Mouse (Mus musculus): ENCODE data around the gene Nup62.

DNA sequence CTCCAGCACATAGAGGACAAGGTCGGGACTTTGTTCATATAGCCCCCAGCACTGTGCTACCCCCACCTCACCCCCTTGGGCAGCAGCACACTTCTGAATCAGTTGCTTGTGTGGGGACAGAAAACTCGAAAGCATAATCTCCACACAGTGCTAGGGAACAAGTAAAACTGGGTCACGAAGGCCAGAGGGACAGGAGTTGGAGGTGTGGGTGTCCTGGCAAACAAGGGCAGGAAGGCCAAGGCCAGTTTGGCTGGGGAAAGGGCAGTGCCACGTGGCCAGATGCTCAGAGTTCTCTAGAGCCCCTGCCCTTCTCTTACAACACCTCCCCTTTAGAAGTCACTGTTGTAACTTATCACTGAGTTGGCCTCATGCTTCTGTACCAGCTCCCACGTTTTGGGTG is 4.0 kb downstream of the Nup62 start:
- TF ChIP-seq CTCF (IDR thresholded peaks at IDR 0.05) (no peak), POLR2A (IDR thresholded peaks at IDR 0.05; ENCODE audit: insufficient read depth, low read depth, low read length) (no peak)

Measured in heart, adult 2 months (tissue).